Mouse (Mus musculus): ENCODE measurements around the gene Blm. TPM values are rescaled to one million over a fixed set of nuclear protein-coding genes. Genes with fewer than 3 reads are reported as not detected.

The Blm gene
- polyA plus RNA-seq, 1 experiment from 2014 or later: 10.1 TPM

DNA sequence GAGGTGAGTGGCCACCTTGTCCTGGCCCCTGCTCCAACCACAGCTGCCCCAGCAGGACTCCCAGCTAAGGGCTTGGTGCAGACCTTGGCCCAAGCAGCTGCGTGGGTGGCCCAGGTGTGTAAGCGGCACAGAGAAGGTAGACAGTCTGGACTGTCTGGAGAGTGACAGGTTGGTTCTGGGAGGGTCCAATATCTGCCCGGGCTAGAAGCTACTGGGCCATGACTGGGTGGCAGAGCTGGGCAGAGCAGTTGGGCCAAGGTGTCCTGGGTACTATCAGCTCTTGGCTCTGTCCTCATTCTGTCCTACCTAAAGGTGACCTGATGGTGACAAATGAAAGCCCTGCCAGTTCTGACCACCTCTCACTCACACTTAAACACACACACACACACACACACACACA is 91.8 kb downstream of the Blm start:
- H3K27me3 ChIP-seq (replicated peaks): no peaks in the 10 kb centered on the region
- H3K36me3 ChIP-seq (replicated peaks): no peaks in the 10 kb centered on the region
- H3K27ac ChIP-seq: no peak overlapping the region
- no peak overlapping the region for H3K9ac ChIP-seq
- peaks cover 6% of the 10 kb centered on the region; the same call in 1 of the 2 replicates for H3K4me1 ChIP-seq
- ATAC-seq (replicated peaks): no peak
- H3K4me3 ChIP-seq: no peak overlapping the region
- no peak overlapping the region for H3K4me2 ChIP-seq
- H3K9me3 ChIP-seq: no peaks in the 10 kb centered on the region
- WGBS: 78% methylated on average over 3 of the region's 3 CpGs

GRCm38 (mm10) chr7:80441986-80442904 is 92.7 kb downstream of the Blm start:
- Histone ChIP-seq H3K27ac (no peak overlapping the region), H3K4me1 (peaks cover 6% of the 10 kb centered on the region; the same call in 1 of the 2 replicates), H3K27me3 (replicated peaks) (no peaks in the 10 kb centered on the region), H3K36me3 (replicated peaks) (no peaks in the 10 kb centered on the region), H3K4me3 (no peak overlapping the region), H3K9ac (no peak overlapping the region), H3K4me2 (no peak overlapping the region), H3K9me3 (no peaks in the 10 kb centered on the region)
- no peak for ATAC-seq (replicated peaks)
- WGBS: 58% methylated on average over 11 of the region's 11 CpGs

- no peak overlapping the region for H3K4me3 ChIP-seq
- no peak for ATAC-seq (replicated peaks)
Measured at GRCm38 (mm10) chr7:80440685-80441084, 94.2 kb downstream of the Blm start.

GRCm38 (mm10) chr7:80439789-80440488 is 95.0 kb downstream of the Blm start:
- Histone ChIP-seq H3K9ac (no peak overlapping the region), H3K9me3 (no peaks in the 10 kb centered on the region), H3K36me3 (replicated peaks) (no peaks in the 10 kb centered on the region), H3K27ac (no peak overlapping the region), H3K4me1 (peaks cover 6% of the 10 kb centered on the region; the same call in 1 of the 2 replicates), H3K27me3 (replicated peaks) (no peaks in the 10 kb centered on the region), H3K4me2 (no peak overlapping the region), H3K4me3 (no peak overlapping the region)
- no peak for ATAC-seq (replicated peaks)
- 84% methylated on average over 10 of the region's 10 CpGs for WGBS

More at GRCm38 (mm10) chr7:80440685-80441084, 94.2 kb downstream of the Blm start:
- no peak overlapping the region for H3K27ac ChIP-seq
- no peaks in the 10 kb centered on the region for H3K9me3 ChIP-seq
- 71% methylated on average over 4 of the region's 4 CpGs for WGBS
- H3K36me3 ChIP-seq (replicated peaks): no peaks in the 10 kb centered on the region
- H3K27me3 ChIP-seq (replicated peaks): no peaks in the 10 kb centered on the region
- no peak overlapping the region for H3K9ac ChIP-seq
- no peak overlapping the region for H3K4me2 ChIP-seq
- H3K4me1 ChIP-seq: peaks cover 6% of the 10 kb centered on the region; the same call in 1 of the 2 replicates

DNA sequence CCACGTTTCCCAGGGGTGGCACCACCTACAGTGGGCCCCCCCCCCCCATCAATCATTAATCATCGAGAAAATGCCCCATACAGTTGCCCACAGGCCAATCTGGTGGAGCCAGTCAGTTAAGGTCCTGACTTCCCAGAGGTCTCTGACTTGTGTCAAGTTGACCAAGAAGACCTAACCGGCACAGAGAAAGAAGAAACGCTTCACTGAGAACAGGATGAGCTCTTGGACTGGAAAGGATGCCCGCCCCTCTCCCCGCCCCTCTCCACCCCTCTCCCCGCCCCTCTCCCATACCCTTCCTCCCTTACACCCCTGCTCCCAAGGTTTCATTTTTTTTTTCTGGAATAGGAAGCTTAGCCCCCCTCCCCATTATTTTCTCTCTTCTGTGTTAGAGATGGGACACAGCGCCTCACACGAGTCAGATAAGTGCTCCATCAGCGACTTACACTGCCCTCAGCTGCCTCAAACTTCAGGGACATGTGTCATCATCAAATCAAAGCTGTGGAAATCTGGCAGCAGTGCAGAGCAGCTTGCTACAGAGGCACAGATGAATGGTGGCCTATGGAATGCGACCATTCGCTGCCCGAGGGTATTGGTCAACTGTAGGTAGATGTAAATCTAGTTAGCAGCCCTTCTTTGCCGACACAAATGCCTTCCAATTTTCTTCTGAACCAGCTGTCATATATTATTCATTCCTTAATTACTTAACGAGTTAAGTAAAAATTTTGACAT is 95.7 kb downstream of the Blm start:
- peaks cover 6% of the 10 kb centered on the region; the same call in 1 of the 2 replicates for H3K4me1 ChIP-seq
- WGBS: 29% methylated on average over 13 of the region's 15 CpGs
- H3K9me3 ChIP-seq: no peaks in the 10 kb centered on the region
- no peaks in the 10 kb centered on the region for H3K36me3 ChIP-seq (replicated peaks)
- H3K4me2 ChIP-seq: no peak overlapping the region
- H3K4me3 ChIP-seq: no peak overlapping the region
- no peak for ATAC-seq (replicated peaks)
- H3K27ac ChIP-seq: no peak overlapping the region
- H3K27me3 ChIP-seq (replicated peaks): no peaks in the 10 kb centered on the region
- H3K9ac ChIP-seq: no peak overlapping the region

GRCm38 (mm10) chr7:80436571-80436970 is 98.3 kb downstream of the Blm start:
- Histone ChIP-seq H3K9me3 (no peaks in the 10 kb centered on the region), H3K27me3 (replicated peaks) (no peaks in the 10 kb centered on the region), H3K9ac (no peak overlapping the region), H3K4me1 (peaks cover 6% of the 10 kb centered on the region; the same call in 1 of the 2 replicates), H3K4me2 (no peak overlapping the region), H3K27ac (no peak overlapping the region), H3K36me3 (replicated peaks) (no peaks in the 10 kb centered on the region), H3K4me3 (no peak overlapping the region)
- ATAC-seq (replicated peaks): no peak
- WGBS: 87% methylated on average over 7 of the region's 7 CpGs

DNA sequence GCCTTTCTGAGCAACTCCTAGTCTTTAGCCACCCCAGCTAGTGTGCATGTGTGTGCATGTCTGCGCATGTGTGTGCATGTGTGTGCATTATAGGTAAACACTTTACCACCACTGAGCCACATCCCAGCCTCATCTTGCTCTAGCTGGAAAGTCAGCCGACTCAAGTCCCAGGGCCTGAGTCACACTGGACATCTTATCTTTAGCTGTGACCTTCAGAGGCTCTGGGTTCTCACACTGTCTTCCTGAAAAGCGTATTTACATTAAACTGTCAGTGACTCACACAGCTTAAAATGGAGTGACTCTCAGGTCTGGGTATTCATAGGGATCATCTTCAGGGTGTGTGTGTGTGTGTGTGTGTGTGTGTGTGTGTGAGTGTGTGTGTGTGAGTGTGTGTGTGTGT is 99.3 kb downstream of the Blm start:
- Histone ChIP-seq H3K4me1 (peaks cover 6% of the 10 kb centered on the region; the same call in 1 of the 2 replicates), H3K36me3 (replicated peaks) (no peaks in the 10 kb centered on the region), H3K9me3 (no peaks in the 10 kb centered on the region), H3K27me3 (replicated peaks) (no peaks in the 10 kb centered on the region), H3K4me2 (no peak overlapping the region), H3K27ac (no peak overlapping the region), H3K9ac (no peak overlapping the region), H3K4me3 (no peak overlapping the region)
- 89% methylated on average over 3 of the region's 3 CpGs for WGBS
- ATAC-seq (replicated peaks): no peak

DNA sequence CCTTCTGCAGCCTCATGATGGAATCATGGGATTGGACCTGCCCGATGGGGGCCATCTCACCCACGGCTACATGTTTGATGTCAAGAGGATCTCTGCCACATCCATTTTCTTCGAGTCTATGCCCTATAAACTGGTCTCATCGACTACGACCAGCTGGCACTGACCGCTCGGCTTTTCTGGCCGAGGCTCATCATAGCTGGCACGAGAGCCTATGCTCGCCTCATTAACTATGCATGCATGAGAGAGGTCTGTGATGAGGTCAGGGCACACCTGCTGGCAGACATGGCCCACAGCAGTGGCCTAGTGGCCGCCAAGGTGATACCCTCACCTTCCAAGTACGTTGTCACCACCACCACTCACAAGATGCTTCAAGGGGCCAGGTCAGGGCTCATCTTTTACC is 105.3 kb downstream of the Blm start:
- Histone ChIP-seq H3K27ac (no peak overlapping the region), H3K9me3 (no peaks in the 10 kb centered on the region), H3K9ac (no peak overlapping the region), H3K4me1 (no peaks in the 10 kb centered on the region), H3K4me3 (no peak overlapping the region), H3K36me3 (replicated peaks) (no peaks in the 10 kb centered on the region), H3K27me3 (replicated peaks) (no peaks in the 10 kb centered on the region), H3K4me2 (no peak overlapping the region)
- 93% methylated on average over 12 of the region's 12 CpGs for WGBS
- ATAC-seq (replicated peaks): no peak

GRCm38 (mm10) chr7:80427730-80428129 is 107.2 kb downstream of the Blm start:
- no peak for ATAC-seq (replicated peaks)
- H3K36me3 ChIP-seq (replicated peaks): no peaks in the 10 kb centered on the region
- 82% methylated on average over 5 of the region's 5 CpGs for WGBS

DNA sequence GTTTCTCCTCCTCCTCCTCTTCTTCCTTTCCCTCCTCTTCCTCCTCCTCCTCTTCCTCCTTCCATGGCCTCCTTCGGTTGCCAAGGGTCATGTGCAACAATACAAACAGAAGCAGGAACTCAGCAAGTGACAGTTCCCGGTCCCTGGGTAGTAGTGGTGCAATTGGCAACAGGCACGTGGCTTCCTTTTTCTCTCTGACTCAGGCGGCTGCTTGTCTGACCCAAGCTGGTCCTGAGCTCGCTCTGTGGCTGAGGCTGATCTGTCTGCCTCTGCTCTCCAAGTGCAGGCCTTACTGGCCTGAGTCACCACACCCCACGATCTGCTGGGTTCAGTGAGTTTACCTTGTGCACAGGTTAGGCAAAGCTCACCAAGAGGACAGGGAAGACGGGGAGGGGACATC is 108.6 kb downstream of the Blm start:
- Histone ChIP-seq H3K27ac (no peak overlapping the region), H3K4me2 (no peak overlapping the region), H3K9ac (no peak overlapping the region), H3K9me3 (no peaks in the 10 kb centered on the region), H3K4me1 (peaks cover 4% of the 10 kb centered on the region; the same call in 1 of the 2 replicates), H3K4me3 (no peak overlapping the region), H3K36me3 (replicated peaks) (no peaks in the 10 kb centered on the region), H3K27me3 (replicated peaks) (no peaks in the 10 kb centered on the region)
- ATAC-seq (replicated peaks): no peak
- 77% methylated on average over 7 of the region's 7 CpGs for WGBS

More at GRCm38 (mm10) chr7:80427730-80428129, 107.2 kb downstream of the Blm start:
- no peaks in the 10 kb centered on the region for H3K27me3 ChIP-seq (replicated peaks)
- H3K4me3 ChIP-seq: no peak overlapping the region
- H3K27ac ChIP-seq: no peak overlapping the region
- no peak overlapping the region for H3K4me2 ChIP-seq
- H3K4me1 ChIP-seq: peaks cover 4% of the 10 kb centered on the region; the same call in 1 of the 2 replicates
- H3K9ac ChIP-seq: no peak overlapping the region
- H3K9me3 ChIP-seq: no peaks in the 10 kb centered on the region

GRCm38 (mm10) chr7:80424722-80425121 is 110.2 kb downstream of the Blm start:
- WGBS: 79% methylated on average over 6 of the region's 6 CpGs
- H3K4me2 ChIP-seq: no peak overlapping the region
- ATAC-seq (replicated peaks): no peak
- H3K27me3 ChIP-seq (replicated peaks): no peaks in the 10 kb centered on the region
- H3K9me3 ChIP-seq: no peaks in the 10 kb centered on the region
- no peak overlapping the region for H3K9ac ChIP-seq
- H3K4me1 ChIP-seq: peaks cover 4% of the 10 kb centered on the region; the same call in 1 of the 2 replicates
- no peak overlapping the region for H3K4me3 ChIP-seq
- H3K27ac ChIP-seq: no peak overlapping the region
- H3K36me3 ChIP-seq (replicated peaks): no peaks in the 10 kb centered on the region
